Mouse (Mus musculus) midbrain, embryonic 16.5 days (tissue): ENCODE results near the gene Ambp. TPM values are rescaled to one million over a fixed set of nuclear protein-coding genes. Genes with fewer than 3 reads are reported as not detected.

Experiments
- ATAC-seq: fragments of 200-750 bp; cut with Nextera tagmentation; 2 replicates; pipeline ENCODE4 v1.8.0; 2017; ENCODE audit warnings: moderate TSS enrichment
- H3K27ac ChIP-seq: fragments of 300-500 bp; sonication (generic); 2 replicates; pipeline ENCODE4 v1.5.1; 2014; ENCODE audit warnings: mild to moderate bottlenecking, low read length, mixed read lengths
- H3K27me3 ChIP-seq: fragments of 300-500 bp; sonication (generic); 2 replicates; pipeline ENCODE4 v1.6.1; 2014; ENCODE audit warnings: low read depth, low read length, mixed read lengths; ENCODE audit not compliant: control insufficient read depth, insufficient read depth
- H3K36me3 ChIP-seq: fragments of 300-500 bp; sonication (generic); 2 replicates; pipeline ENCODE4 v1.6.1; 2014; ENCODE audit warnings: mild to moderate bottlenecking, low read length, moderate library complexity, mixed read lengths; ENCODE audit not compliant: control insufficient read depth, insufficient read depth
- H3K4me1 ChIP-seq: fragments of 300-500 bp; sonication (generic); 2 replicates; pipeline ENCODE4 v1.6.1; 2014; ENCODE audit warnings: mild to moderate bottlenecking, low read length, mixed read lengths; ENCODE audit not compliant: control insufficient read depth, insufficient read depth
- H3K4me2 ChIP-seq: fragments of 300-500 bp; sonication (generic); 2 replicates; pipeline ENCODE4 v1.6.1; 2014; ENCODE audit warnings: mild to moderate bottlenecking, low read length, mixed read lengths
- H3K4me3 ChIP-seq: fragments of 300-500 bp; sonication (generic); 2 replicates; pipeline ENCODE4 v1.5.1; 2014; ENCODE audit warnings: low read depth, mild to moderate bottlenecking, low read length, moderate library complexity, mixed read lengths
- H3K9ac ChIP-seq: fragments of 300-500 bp; sonication (generic); 2 replicates; pipeline ENCODE4 v1.6.1; 2014; ENCODE audit warnings: low read depth, low read length, mixed read lengths
- H3K9me3 ChIP-seq: fragments of 300-500 bp; sonication (generic); replicated peaks from 2 replicates; pipeline ENCODE4 v1.6.1; 2014; ENCODE audit warnings: mild to moderate bottlenecking, low read length, mixed read lengths; ENCODE audit not compliant: control insufficient read depth, poor library complexity, severe bottlenecking
- WGBS: fragments of 180-500 bp; shearing (Covaris S2); extraction: QIAGEN DNeasy Blood & Tissue Kit; methylation state at CpG from one replicate; pipeline ENCODE4 v1.1.7; 2014; 5-methylcytosine and 5-hydroxymethylcytosine counted together
- polyA plus RNA-seq: library from polyadenylated mRNA; unstranded; fragments of >200 nt; fragmentation: Nextera tagmentation; extraction: Ambion mirVana; gene quantifications from 2 replicates; pipeline ENCODE4 v1.2.1, GENCODE M21; 2015

The Ambp gene
- polyA plus RNA-seq, 1 experiment from 2014 or later, result not detected

DNA sequence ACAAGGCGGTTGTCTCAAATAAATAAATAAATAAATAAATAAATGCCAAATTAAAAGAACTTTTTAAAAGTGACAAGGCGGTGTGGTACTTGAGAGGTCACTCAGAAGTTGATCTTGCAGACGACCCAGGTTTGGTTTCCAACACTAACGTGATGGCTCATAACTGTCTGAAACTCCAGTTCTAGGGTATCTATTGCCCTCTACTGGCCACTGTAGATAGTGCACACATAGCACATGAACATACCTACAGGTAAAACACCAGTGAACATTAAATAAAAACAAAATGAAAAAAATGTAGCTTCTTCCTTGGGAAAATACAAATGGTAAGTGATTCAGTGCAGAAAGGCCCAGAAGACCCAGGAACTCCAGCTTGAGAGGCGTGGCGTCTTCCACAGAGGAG lies 7.3 kb downstream of the Ambp start:
- no peak for ATAC-seq
- Histone ChIP-seq H3K4me2 (no peak overlapping the region), H3K4me1 (no peaks in the 10 kb centered on the region), H3K9ac (no peak overlapping the region), H3K27ac (no peak overlapping the region), H3K36me3 (no peaks in the 10 kb centered on the region), H3K9me3 (no peaks in the 10 kb centered on the region), H3K27me3 (no peaks in the 10 kb centered on the region), H3K4me3 (no peak overlapping the region)
- 93% methylated on average over 6 of the region's 6 CpGs for WGBS

GRCm38 (mm10) chr4:63129891-63130624 lies 24.5 kb downstream of the Ambp start:
- Histone ChIP-seq H3K27ac (no peak overlapping the region), H3K9ac (no peak overlapping the region), H3K4me2 (no peak overlapping the region), H3K4me1 (no peaks in the 10 kb centered on the region), H3K27me3 (no peaks in the 10 kb centered on the region), H3K9me3 (no peaks in the 10 kb centered on the region), H3K4me3 (no peak overlapping the region), H3K36me3 (peaks cover 22% of the 10 kb centered on the region)
- ATAC-seq, result 0 out of 2 replicates have a peak, but pooled peaks have one; percentile 44
- 87% methylated on average over 5 of the region's 5 CpGs for WGBS

DNA sequence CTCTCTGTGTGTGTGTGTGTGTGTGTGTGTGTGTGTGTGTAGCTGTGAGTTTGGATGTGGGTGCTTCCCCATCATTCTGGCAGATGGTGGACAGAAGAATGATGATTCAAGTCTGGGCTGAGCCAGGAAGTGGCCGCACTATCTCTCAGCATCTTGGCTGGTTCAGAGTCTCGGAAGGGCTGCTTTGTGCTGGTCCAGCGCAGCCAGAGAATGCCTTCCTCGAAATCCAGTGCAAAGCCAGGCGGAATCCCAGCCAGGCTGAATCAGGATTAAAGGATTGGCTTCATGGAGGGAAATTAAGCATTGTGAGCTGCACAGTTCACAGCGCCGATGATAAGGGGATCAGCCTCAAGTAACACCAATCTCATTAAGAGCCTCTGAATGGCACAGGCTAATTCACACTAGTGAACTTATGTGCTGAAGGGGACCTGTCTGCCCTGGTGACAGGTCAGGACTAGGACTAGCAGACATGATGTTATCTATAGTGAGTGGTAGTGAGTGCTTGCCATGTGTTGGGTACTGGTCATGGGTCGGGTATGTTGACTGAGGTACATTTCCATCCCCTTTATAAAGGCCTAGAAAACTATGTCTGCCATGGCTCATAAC lies 29.6 kb downstream of the Ambp start:
- H3K9me3 ChIP-seq, result no peaks in the 10 kb centered on the region
- peak; percentile 50 for ATAC-seq
- H3K27ac ChIP-seq, result no peak overlapping the region
- no peak overlapping the region for H3K4me3 ChIP-seq
- no peak overlapping the region for H3K9ac ChIP-seq
- 18% methylated on average over 8 of the region's 8 CpGs for WGBS
- no peaks in the 10 kb centered on the region for H3K27me3 ChIP-seq
- peaks cover 4% of the 10 kb centered on the region for H3K36me3 ChIP-seq
- H3K4me1 ChIP-seq, result no peaks in the 10 kb centered on the region
- no peak overlapping the region for H3K4me2 ChIP-seq

GRCm38 (mm10) chr4:63118639-63119437 lies 35.8 kb downstream of the Ambp start:
- H3K9ac ChIP-seq, result no peak overlapping the region
- no peaks in the 10 kb centered on the region for H3K9me3 ChIP-seq
- peaks cover 4% of the 10 kb centered on the region; the same call in 1 of the 2 replicates for H3K36me3 ChIP-seq
- no peak overlapping the region for H3K27ac ChIP-seq
- peak; percentile 93 for ATAC-seq
- no peaks in the 10 kb centered on the region for H3K27me3 ChIP-seq
- no peak overlapping the region for H3K4me3 ChIP-seq
- no peak overlapping the region for H3K4me2 ChIP-seq
- WGBS, result 84% methylated on average over 5 of the region's 5 CpGs
- H3K4me1 ChIP-seq, result no peaks in the 10 kb centered on the region

- Histone ChIP-seq H3K27me3 (no peaks in the 10 kb centered on the region), H3K9me3 (no peaks in the 10 kb centered on the region), H3K36me3 (peaks cover 5% of the 10 kb centered on the region; the same call in 1 of the 2 replicates), H3K9ac (no peak overlapping the region), H3K27ac (no peak overlapping the region), H3K4me3 (no peak overlapping the region), H3K4me2 (no peak overlapping the region), H3K4me1 (no peaks in the 10 kb centered on the region)
- ATAC-seq, result no peak
- 88% methylated on average over 8 of the region's 8 CpGs for WGBS
Observed at GRCm38 (mm10) chr4:63105651-63106050, 48.9 kb downstream of the Ambp start.

GRCm38 (mm10) chr4:63102025-63102424 lies 52.6 kb downstream of the Ambp start:
- H3K4me3 ChIP-seq, result no peak overlapping the region
- no peaks in the 10 kb centered on the region for H3K4me1 ChIP-seq
- H3K27ac ChIP-seq, result no peak overlapping the region
- WGBS, result 88% methylated on average over 4 of the region's 4 CpGs
- H3K4me2 ChIP-seq, result no peak overlapping the region
- peaks cover 6% of the 10 kb centered on the region; the same call in 1 of the 2 replicates for H3K36me3 ChIP-seq
- no peaks in the 10 kb centered on the region for H3K9me3 ChIP-seq
- no peak overlapping the region for H3K9ac ChIP-seq
- ATAC-seq, result no peak
- no peaks in the 10 kb centered on the region for H3K27me3 ChIP-seq

DNA sequence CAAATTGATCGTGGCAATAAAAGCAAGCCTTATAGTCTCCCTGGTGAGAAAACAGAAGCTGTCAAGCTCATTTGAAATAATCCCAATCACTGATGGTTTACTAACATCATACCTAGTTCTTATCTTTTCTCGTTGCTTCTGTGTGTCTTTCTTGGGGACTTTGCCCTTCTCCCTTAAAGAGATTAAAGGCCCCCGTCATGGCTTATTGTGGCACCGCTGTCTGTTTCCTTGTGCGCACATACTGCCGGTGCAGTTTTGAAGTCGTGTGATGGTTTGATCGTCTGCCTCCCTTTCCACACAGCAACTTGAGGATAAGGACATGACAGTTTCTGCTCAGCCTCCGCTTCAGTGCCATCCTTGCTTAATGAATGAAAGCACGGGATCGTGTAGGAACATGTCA lies 54.1 kb downstream of the Ambp start:
- H3K9me3 ChIP-seq, result no peaks in the 10 kb centered on the region
- 70% methylated on average over 11 of the region's 11 CpGs for WGBS
- no peaks in the 10 kb centered on the region for H3K4me1 ChIP-seq
- no peak for ATAC-seq
- no peak overlapping the region for H3K27ac ChIP-seq
- H3K27me3 ChIP-seq, result no peaks in the 10 kb centered on the region
- H3K4me3 ChIP-seq, result no peak overlapping the region
- no peak overlapping the region for H3K9ac ChIP-seq
- no peak overlapping the region for H3K4me2 ChIP-seq
- peaks cover 6% of the 10 kb centered on the region; the same call in 1 of the 2 replicates for H3K36me3 ChIP-seq

GRCm38 (mm10) chr4:63097603-63098002 lies 57.0 kb downstream of the Ambp start:
- Histone ChIP-seq H3K4me1 (no peaks in the 10 kb centered on the region), H3K27me3 (no peaks in the 10 kb centered on the region), H3K9me3 (no peaks in the 10 kb centered on the region), H3K9ac (no peak overlapping the region), H3K4me3 (no peak overlapping the region), H3K4me2 (no peak overlapping the region), H3K36me3 (peaks cover 6% of the 10 kb centered on the region; the same call in 1 of the 2 replicates), H3K27ac (no peak overlapping the region)
- WGBS, result 95% methylated on average over 1 of the region's 1 CpGs
- ATAC-seq, result no peak
